Mouse (Mus musculus): ENCODE measurements at regions not wholly inside any gene's neighbourhood (a gene's known extent, or its start where the extent isn't known, plus 50 kb on each side); places are given as distances from the start of the nearest gene placed in this dataset.

GRCm38 (mm10) chr4:98189894-98190293 lies 193.2 kb downstream of the Tm2d1 start:
- Histone ChIP-seq H3K4me1 (ENCODE audit: control insufficient read depth, insufficient read depth, low read length) (no peaks in the 10 kb centered on the region), H3K27ac (ENCODE audit: insufficient read depth, low read length) (no peak overlapping the region), H3K4me3 (replicated peaks; ENCODE audit: insufficient read depth, low read depth, low read length) (no peak overlapping the region), H3K27me3 (ENCODE audit: control insufficient read depth, insufficient read depth, low read length) (no peaks in the 10 kb centered on the region)
- DNase-seq, result no peak
- 49% methylated on average over 1 of the region's 1 CpGs for WGBS
- no peak for TF ChIP-seq CTCF (IDR thresholded peaks at IDR 0.05; ENCODE audit: borderline replicate concordance, insufficient read depth, low read depth, low read length)
- TF ChIP-seq POLR2A (IDR thresholded peaks at IDR 0.05; ENCODE audit: borderline replicate concordance, insufficient read depth, low read length), result no peak

GRCm38 (mm10) chr4:98188944-98189343 lies 194.2 kb downstream of the Tm2d1 start:
- Histone ChIP-seq H3K4me3 (replicated peaks; ENCODE audit: insufficient read depth, low read depth, low read length) (no peak overlapping the region), H3K27me3 (ENCODE audit: control insufficient read depth, insufficient read depth, low read length) (no peaks in the 10 kb centered on the region), H3K27ac (ENCODE audit: insufficient read depth, low read length) (no peak overlapping the region), H3K4me1 (ENCODE audit: control insufficient read depth, insufficient read depth, low read length) (no peaks in the 10 kb centered on the region)
- no peak for DNase-seq
- 52% methylated on average over 7 of the region's 7 CpGs for WGBS
- TF ChIP-seq POLR2A (IDR thresholded peaks at IDR 0.05; ENCODE audit: borderline replicate concordance, insufficient read depth, low read length) (no peak), CTCF (IDR thresholded peaks at IDR 0.05; ENCODE audit: borderline replicate concordance, insufficient read depth, low read depth, low read length) (no peak)

GRCm38 (mm10) chr4:98187038-98187437 lies 196.1 kb downstream of the Tm2d1 start:
- TF ChIP-seq POLR2A (IDR thresholded peaks at IDR 0.05; ENCODE audit: borderline replicate concordance, insufficient read depth, low read length) (no peak), CTCF (IDR thresholded peaks at IDR 0.05; ENCODE audit: borderline replicate concordance, insufficient read depth, low read depth, low read length) (no peak)
- Histone ChIP-seq H3K27me3 (ENCODE audit: control insufficient read depth, insufficient read depth, low read length) (no peaks in the 10 kb centered on the region), H3K4me1 (ENCODE audit: control insufficient read depth, insufficient read depth, low read length) (no peaks in the 10 kb centered on the region), H3K27ac (ENCODE audit: insufficient read depth, low read length) (no peak overlapping the region), H3K4me3 (replicated peaks; ENCODE audit: insufficient read depth, low read depth, low read length) (no peak overlapping the region)
- DNase-seq, result no peak
- 98% methylated on average over 2 of the region's 2 CpGs for WGBS

GRCm38 (mm10) chr4:98182053-98182355 lies 201.1 kb downstream of the Tm2d1 start:
- 28% methylated on average over 4 of the region's 4 CpGs for whole genome bisulfite sequencing
- Histone ChIP-seq H3K27me3 (ENCODE audit: control insufficient read depth, insufficient read depth, low read length) (no peaks in the 10 kb centered on the region), H3K4me1 (ENCODE audit: control insufficient read depth, insufficient read depth, low read length) (no peaks in the 10 kb centered on the region), H3K4me3 (replicated peaks; ENCODE audit: insufficient read depth, low read depth, low read length) (no peak overlapping the region), H3K27ac (ENCODE audit: insufficient read depth, low read length) (no peak overlapping the region)
- TF ChIP-seq CTCF (IDR thresholded peaks at IDR 0.05; ENCODE audit: borderline replicate concordance, insufficient read depth, low read depth, low read length) (no peak), POLR2A (IDR thresholded peaks at IDR 0.05; ENCODE audit: borderline replicate concordance, insufficient read depth, low read length) (no peak)
- no peak for DNase-seq

GRCm38 (mm10) chr4:98181185-98182052 lies 201.7 kb downstream of the Tm2d1 start:
- TF ChIP-seq POLR2A (IDR thresholded peaks at IDR 0.05; ENCODE audit: borderline replicate concordance, insufficient read depth, low read length) (no peak), CTCF (IDR thresholded peaks at IDR 0.05; ENCODE audit: borderline replicate concordance, insufficient read depth, low read depth, low read length) (no peak)
- H3K27ac ChIP-seq (ENCODE audit: insufficient read depth, low read length), result no peak overlapping the region
- H3K4me1 ChIP-seq (ENCODE audit: control insufficient read depth, insufficient read depth, low read length), result no peaks in the 10 kb centered on the region
- no peak for DNase-seq
- no peak overlapping the region for H3K4me3 ChIP-seq (replicated peaks; ENCODE audit: insufficient read depth, low read depth, low read length)
- H3K27me3 ChIP-seq (ENCODE audit: control insufficient read depth, insufficient read depth, low read length), result no peaks in the 10 kb centered on the region
- WGBS, result 84% methylated on average over 12 of the region's 12 CpGs

DNA sequence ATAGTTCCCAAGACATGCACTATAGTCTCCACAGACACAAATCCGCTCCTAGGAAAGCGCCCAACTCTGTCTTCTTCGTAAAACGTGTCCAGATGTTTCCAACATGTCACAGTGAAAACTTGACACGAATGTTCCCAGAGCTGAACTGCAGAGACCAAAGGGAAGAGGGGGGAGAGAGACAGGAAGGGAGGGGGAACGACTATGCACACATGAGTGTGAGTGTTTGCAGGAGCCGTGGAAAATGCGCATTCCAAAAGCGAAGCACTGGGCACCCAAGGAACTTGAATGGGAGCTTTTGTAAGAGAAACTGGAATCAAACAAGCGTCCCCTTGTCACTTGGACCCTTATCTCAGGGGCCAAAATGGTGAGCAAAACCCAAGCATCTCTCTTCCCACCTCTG lies 202.8 kb downstream of the Tm2d1 start:
- no peaks in the 10 kb centered on the region for H3K27me3 ChIP-seq (ENCODE audit: control insufficient read depth, insufficient read depth, low read length)
- no peak overlapping the region for H3K27ac ChIP-seq (ENCODE audit: insufficient read depth, low read length)
- TF ChIP-seq POLR2A (IDR thresholded peaks at IDR 0.05; ENCODE audit: borderline replicate concordance, insufficient read depth, low read length) (no peak), CTCF (IDR thresholded peaks at IDR 0.05; ENCODE audit: borderline replicate concordance, insufficient read depth, low read depth, low read length) (no peak)
- no peak overlapping the region for H3K4me3 ChIP-seq (replicated peaks; ENCODE audit: insufficient read depth, low read depth, low read length)
- DNase-seq, result no peak
- no peaks in the 10 kb centered on the region for H3K4me1 ChIP-seq (ENCODE audit: control insufficient read depth, insufficient read depth, low read length)
- 50% methylated on average over 10 of the region's 10 CpGs for WGBS

All from cerebellum, adult 2 months (tissue).